Mouse (Mus musculus) right cerebral cortex, adult 2 months (tissue): ENCODE results near the gene Scn5a.

Source experiments
- DNase-seq, 2 experiments: peaks; one replicate each; pipeline ENCODE4 v3.0.0; 2021 to 2022; ENCODE audit warnings: low spot score in 2 of 2

Scn5a gene

DNA sequence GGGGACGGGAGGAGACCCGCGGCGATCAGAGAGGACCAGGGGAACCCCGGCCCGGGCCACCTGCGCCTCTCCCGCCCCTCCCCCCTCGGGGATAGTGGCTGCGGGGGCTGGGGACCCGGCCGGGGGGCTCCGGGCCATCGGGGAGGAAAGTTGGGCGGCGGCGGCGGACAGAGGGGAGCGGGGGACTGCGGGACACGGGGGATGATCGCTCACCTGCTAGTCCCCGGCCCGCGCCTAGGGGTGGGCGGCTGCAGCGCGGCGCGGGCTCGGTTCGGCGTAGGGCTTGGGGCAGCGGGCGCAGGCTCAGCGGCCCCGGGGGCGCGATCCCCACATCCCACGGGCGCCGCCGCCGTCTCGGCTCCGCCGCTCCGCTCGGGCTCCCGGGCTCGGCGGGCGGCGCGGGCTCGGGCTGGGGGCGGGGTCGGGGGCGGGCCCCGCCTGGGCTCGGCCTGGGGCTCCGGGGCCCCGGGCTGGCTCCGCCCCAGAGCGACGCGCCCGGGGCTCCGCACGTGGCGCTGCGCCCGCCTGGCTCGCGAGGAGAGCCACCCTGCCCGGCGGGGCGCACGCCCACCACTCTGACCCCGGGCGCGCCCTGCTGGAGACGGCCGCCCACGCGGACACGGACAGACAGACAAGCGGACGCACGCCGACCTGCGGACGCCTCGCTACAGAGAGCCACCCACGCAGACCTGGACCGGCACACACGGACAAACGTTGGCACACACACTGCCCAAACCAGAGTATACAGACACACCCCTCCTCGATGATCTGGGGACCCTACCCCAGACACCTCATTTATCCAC lies at the start of gene Scn5a:
TSS of gene Scn5a (minus strand) at position 381 of the 803 bp plus-strand sequence.
- no peak for DNase-seq

DNA sequence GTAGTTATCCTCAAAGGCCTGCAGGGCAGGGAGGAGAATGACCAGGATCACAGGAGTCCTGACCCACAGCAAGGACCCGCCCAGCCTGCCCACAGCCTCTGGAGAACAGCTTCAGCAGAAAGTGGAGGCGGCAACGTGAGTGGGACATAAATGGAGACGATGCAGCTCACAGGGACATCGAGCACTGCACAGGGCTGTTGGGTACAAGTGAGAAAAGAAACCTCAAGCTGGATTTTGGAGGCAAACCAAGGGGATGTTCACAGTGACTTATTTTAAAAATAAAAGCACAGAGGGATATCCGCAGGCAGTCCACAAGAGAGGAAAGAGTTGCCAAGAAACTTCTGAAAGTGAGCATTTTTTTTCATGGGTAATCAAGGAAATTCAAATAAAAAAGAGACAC lies 48.4 kb upstream of the Scn5a start:
- peak; percentile 17 for DNase-seq

DNA sequence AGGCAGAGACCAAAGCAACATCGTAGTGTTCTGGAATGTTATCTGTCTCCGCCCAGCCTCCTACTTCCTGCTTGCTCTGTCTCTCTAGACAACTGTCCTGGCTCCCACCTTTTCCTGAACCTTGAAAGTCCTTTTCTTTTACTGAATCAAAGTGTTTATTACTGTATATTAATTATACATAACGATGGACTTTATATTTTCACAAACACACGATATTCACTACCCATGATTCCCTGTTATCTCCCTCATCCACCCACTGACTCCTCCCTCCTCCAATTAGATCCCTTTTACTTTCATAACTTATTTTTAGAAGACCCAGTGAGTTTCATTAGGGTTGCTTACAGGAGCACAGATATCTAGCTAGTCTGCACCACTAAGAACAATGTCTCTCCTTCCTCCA lies 45.3 kb upstream of the Scn5a start:
- no peak for DNase-seq

DNA sequence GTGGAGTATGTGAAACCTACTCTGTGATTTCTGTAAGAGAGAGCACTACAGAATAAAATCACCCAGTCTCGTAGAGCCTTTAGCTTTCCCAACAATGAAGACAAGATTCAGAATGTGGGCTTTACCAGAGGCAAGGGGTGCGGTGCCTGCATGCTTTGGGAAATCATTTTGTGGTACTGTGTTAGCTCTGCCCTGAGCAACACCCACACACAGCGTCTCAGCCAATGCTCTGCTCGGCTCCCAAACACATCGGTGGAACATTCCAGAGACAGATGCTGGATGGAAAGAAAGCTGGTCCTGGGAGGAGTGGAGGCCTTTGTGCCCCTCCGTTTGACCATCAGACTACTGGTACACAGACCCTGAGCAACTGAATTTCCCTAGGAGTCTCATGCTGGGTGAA lies 36.0 kb upstream of the Scn5a start:
- DNase-seq = peak in 1 of 2 experiments; percentile 21

DNA sequence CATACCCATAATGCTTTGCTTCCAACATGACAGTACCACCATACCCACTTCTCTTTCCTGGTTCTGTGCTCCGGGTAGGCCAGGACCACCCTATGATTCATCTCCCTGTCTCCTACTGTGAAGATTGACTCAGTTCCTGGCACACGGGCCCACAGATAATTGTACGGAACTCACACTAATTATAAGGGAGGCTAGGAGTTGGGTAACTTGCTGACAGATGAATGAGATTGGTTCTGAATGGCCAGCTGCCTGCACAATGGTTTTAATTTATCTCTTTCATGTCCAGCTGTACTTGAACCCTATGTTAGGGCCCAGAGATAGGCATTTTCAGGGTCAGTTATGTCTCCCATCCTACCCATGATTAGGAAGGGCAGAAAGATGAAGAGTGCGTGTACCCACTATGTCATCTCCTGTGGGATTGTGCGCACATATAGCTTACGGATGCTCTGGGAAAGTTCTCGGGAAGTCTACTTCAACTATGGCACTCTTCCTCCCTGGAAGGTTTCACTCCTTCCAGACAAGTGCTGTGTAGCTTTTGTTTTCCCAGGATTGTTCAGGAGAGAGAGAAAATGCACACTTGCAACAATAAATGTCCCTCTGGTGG lies 31.8 kb upstream of the Scn5a start:
- no peak for DNase-seq

DNA sequence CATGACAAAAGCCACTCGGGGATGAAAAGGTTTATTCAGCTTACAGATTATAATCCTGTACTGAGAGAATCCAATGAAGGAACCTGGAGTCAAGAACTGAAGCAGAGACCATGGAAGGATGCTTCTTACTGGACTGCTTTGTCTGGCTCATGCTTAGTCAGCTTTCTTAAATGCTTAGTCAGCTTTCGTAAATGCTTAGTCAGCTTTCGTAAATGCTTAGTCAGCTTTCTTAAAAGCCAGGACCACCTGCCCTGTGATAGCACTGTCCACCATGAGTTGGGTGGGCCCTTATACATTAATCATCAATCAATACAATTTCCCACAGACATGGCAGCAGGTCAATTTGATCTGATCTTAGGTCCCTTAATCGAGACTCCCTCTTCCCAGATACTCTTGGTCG lies 28.1 kb upstream of the Scn5a start:
- no peak for DNase-seq

DNA sequence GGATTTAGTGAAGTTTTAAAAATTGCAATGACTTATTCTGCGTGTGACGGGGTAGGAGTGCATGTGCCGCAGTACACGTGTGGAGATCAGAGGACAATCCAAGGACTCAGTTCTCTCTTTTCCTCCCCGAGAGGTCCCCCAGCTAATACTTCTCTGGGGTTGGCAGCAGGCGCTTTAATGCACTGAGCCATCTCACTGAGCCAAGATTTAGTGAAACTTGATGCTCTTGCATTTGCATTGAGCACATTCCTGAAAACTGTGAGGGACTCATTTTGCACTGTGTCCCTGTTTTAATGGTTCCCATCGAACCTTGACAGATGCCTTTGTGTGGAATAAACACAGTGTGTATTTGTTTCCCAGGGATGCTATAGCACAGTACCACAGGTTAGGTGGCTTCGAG lies 25.8 kb upstream of the Scn5a start:
- DNase-seq = no peak

DNA sequence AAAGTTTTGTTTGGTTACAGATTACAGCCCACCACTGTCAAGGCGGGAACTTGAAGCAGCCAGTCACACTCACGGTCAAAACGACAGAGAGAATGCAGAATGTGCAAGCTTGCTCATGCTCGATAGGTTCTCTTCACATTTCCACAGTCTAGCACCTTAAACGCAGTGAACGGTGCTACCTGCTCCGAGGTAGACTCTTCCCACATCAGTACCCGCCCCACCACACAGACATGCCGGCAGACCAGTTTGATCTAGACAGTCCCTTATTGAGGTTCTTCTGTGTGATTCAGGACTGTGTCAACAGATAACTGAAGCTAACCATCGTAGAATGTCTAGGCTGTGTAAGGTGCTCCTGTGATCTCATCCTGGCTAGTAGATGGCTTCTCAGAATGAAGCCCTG lies 19.7 kb upstream of the Scn5a start:
- no peak for DNase-seq

DNA sequence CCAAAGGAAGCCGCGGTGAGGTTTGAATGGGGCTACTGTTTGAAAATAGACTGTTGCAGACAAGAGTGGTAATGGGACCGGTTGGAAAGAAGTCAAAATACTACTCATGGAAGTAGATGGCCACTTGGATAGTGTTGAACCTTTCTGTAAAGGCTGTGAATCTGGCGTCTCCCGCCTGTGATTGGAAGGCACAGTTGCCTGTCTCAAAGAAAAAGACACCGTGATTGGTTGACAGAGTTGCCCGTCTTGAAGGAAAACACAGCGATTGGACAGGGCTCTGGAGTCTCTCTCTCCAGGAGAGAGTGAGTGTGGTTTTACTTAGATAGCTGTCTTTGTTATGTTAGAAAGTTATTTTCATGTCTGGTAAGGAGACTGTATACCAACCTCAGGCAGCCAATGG lies 18.5 kb upstream of the Scn5a start:
- DNase-seq = no peak

DNA sequence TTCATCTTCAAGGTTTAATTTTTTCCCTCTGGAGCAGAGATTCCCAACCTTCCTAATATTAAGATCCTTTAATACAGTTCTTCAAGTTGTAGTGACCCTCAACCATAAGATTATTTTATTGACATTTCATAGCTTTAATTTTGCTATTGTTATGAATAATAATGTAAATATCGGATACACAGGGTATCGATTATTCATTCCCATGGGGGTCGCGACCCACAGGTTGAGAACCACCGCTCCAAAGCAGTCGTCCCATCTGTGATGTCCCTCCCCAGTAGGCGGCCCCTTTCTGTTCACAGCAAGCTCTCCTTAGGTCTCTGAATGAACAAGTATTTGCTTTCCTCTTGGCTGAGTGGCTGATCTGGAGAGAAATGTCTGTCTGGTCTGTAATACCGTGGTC lies 10.8 kb upstream of the Scn5a start:
- no peak for DNase-seq

DNA sequence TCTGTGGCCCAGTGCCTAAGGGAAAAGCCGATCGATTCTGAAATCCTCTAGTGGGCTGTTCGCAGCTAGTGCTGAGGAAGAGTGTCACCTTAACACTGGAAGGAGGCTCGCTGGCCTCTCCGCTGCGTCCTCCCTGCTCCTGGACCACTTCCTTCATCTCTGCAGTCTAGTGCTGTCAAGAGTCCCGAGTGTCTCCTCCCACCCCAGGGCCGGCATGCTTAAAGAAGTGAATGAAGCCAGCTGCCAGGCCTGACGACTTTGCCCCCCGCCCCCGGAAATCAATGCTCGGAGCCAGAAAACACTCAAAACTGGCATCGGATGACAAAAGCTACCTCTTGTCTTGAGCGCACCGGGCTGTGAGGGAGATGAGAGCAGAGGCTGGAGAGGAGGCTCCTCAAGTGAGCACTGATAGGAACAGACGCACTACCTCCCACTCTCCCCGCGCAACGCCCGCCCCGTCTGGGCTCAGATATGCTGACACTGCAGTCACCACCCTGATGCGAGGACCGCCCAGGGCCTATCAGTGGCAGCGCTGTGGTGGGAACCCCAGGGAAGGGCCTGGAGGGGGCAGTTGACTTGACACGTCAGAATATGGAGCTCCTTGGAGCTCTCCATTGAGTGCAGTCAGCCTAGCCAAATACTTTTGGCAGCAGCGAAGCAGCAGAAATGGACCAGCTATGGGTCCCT lies 10.1 kb upstream of the Scn5a start:
- DNase-seq = no peak

DNA sequence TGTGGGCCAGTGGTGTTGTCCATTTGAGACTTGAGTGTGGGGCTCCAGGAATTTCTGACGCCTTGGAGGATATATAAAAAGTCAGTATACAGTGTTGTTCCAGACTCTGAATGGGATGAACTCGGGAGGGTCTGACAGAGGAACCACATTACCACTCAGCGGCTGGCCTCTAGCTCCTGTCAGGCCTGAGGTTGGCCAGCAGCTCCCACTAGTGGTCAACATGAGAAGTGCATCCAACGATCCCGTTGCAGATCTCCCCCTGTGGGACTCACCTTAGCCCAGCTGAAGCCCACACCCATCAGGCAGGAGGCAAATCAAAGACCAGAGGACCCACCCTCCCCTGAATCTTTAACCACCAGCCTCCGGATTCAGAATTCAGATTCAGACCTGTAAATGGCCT lies 1.9 kb upstream of the Scn5a start:
- peak; percentile 81 to 84 for DNase-seq

DNA sequence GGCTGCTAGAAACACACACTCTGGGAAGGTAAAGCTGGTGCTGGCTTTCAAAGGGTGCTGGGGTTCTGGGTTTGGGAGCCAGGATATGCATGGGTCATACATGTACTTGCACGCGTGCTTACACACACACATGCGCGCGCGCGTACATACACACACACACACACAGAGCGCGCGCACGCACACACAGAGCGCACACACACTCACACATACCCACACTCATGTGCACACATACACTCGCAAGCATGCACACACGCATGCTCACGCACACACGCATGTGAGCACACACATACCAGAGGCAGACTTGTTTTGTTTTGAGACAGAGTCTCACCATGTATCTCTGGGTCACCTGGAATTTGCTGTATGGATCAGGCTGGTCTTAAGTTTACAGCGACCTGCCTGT lies 1.4 kb upstream of the Scn5a start:
- DNase-seq = no peak

DNA sequence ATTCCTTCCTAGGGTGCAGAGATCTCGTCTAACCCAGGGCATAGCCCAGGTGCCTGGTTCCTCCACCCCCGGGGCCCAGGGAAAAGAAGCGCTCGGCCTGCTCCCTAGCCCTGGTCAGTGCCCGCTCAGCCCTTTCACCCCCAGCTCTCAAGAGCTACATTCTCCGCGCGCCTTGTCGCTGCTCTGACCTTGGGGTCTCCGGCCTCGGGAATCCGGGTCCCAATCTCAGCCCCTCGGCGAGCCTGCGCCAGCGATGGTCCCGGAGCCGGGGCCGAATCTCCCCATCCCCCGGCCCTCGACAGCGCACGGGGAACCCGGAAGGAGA lies 543 bp downstream of the Scn5a start:
- no peak for DNase-seq

DNA sequence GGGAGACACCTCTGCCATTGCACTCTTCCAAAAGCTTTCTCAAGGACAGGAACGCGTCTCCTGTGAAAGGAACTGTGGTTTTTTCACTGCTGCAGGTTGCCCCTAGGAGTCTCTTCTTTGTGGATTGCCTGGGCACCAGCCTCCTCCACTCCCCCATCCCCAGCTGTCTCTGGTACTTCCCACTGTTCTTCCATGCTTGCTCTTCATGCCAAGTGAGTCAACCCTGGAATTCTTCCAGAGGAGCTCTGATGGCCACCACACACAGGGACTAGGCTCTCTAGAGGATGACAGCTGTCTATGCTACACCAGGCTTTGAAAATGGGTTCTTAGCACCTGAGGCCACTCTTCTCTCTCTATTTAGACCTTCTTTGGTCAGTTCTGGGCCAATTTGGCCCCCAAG lies 1.8 kb downstream of the Scn5a start:
- DNase-seq = peak; percentile 50 to 51

DNA sequence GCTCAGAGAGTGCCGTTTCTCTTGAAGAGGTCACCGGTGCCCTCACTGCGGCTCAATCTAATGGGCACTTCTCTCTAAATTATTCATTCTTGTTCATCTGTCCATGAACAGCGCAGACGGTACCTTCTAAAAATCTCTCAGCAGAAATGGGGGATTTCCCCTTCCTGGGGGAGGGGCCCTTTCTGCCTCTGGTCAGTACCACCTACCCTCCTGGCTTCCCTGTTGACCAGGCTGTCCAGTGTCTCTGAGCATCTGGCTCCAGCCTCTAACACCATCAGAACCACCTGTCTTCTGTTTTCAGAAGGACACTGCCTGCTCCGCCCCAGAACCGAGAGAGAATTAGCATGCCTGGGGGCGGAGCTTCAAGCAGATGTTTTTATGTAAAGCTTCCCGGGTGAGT lies 3.1 kb downstream of the Scn5a start:
- no peak for DNase-seq

DNA sequence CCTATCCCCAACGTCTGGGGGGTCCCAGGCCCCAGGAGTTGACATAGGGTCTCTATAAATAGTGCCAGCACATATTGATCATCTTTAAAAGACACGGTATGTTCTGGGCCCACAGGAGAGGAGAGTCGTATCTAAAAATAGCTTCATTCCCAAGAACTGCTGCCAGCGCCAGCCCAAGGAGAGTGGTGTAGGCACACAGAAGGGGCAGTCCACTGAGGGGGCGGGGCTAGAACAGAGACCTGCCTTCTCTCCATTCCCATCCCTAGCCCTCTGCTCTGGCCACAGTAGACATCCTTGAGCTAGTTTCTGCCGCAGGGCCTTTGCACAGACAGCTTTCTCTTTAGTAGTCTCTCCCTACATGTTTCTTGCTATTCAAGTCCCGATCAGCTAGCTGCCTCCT lies 4.5 kb downstream of the Scn5a start:
- no peak for DNase-seq

DNA sequence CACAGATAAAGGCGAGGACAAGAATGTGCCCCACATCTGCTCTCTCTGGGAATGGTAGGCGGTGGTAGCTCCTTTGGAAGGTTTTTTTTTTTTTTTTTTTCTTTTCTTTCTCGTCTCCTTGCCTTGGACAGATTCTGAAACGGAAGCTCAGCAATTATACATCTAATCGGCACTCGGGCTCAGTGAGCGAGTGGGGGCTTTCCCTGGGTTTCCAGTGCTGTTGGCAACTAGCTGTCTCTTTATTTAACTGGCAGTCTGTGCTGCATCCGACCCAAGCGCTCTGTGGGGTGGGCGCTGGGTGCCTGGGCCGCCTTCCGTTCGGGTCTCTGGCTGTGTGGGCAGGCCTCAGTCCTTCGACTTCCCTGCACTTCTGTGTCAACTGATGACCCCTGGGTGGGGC lies 5.8 kb downstream of the Scn5a start:
- no peak for DNase-seq

DNA sequence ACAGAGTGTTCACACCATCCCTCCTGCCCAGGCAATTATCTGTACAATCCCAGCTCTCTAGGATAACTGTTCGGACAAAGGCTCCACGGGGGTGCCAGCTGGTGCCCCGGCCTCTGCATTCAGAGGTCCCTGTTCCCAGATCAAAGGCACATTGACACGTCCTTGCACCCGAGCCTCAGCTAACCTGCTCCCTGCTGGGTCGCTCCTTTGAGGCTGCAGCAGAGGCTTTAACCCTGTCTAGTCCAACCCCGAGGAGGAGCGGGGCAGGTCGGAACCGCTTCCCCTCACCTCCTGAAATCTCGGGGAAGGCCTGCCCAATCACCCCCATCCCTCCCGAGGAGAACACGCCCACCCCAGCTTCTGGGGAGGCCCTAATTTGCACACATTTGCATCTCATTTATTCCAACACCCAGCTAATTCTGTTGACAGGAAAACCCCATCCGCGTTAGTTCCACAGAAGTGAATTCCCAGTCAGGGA lies 7.4 kb downstream of the Scn5a start:
- no peak for DNase-seq

DNA sequence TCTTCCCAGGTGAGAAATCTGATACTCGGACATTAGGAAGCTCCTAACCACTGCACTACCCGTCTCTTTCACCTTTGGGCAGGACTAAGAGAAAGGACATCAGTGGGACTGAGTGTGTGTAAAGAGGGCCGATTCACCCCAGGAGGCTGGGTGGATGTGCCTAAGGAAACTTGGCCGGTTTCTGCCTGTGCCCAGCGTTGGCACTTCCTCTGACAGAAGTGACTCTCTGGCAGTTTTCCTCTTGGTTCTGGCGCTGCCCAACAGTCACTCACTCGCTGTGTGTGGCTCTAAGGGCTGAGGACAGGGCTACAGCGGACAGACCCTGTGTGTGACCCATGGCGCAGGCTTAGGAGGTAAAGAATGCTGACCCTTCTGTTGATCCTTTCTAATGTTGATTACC lies 8.2 kb downstream of the Scn5a start:
- no peak for DNase-seq

DNA sequence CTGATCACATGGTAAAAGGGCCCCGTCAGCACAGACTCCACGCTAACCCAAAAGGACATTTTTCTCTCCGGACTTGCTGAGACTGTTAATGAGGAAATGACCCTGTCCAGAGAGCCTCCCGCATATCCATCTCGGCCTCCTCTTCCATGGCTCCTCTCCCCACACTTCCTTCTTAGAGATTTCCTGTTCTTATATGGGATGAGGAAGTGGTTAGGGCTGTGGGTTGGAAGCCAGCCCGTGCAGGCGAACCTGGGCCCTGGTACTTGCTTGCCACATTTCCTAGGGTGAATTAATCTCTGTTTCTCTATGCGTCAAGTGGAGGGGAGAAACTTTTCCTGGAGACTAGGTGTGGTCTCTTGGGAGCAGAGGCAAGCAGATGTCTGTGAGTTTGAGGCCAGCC lies 10.1 kb downstream of the Scn5a start:
- DNase-seq = no peak

DNA sequence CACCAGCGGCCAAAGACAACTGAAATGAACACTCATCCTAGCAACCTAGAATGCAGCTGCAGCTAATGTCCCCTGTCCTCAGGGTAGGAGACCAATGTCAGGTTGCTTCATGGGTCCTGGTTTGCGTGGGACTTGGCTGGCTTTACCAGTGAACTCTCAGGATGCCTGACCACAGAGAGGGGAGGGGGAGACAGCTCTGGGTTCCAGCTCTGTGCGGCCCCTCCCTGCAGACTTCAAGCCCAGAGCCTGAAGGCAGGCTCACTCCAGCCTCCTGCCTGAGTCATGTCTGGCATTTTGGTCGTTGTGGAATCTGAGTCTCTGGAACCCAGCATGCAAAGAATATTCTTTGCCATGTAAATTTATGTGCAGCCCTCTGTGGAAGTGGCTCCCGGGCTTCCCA lies 11.0 kb downstream of the Scn5a start:
- DNase-seq = no peak

DNA sequence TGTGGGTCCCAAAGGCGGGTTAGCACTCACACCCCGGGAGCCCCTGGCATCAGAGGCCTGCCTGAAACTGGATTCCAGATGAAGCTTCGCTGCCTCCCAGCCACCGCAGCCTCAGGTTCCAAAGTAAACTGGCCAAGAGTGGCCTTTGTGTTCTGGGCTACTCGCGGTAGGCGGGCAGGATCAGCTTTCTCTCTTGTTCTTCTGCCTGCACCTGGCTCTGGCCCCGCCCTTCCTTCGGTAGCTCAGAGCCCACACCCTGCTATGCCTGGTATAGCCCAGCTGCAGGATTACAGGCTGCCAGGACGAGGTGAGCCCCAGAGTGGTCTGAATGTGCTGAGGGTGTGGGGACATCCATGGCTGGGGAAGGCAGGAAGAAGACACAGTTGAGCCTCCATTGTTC lies 12.6 kb downstream of the Scn5a start:
- no peak for DNase-seq
